Mouse (Mus musculus) embryonic facial prominence, embryonic 12.5 days (tissue): ENCODE results near the gene Cd47. TPM values are rescaled to one million over a fixed set of nuclear protein-coding genes. Genes with fewer than 3 reads are reported as not detected.
A peak's percentile ranks its signal among the peaks of the same experiment; 100 is the strongest.

Experiments used
- ATAC-seq: fragments of 200-750 bp; cut with Nextera tagmentation; 2 replicates; pipeline ENCODE4 v1.8.0; 2017; ENCODE audit not compliant: insufficient number of reproducible peaks, insufficient read depth, low FRiP score, low TSS enrichment
- H3K27ac ChIP-seq: fragments of 300-500 bp; sonication (generic); 2 replicates; pipeline ENCODE4 v1.5.1; 2016; ENCODE audit warnings: mild to moderate bottlenecking
- H3K27me3 ChIP-seq: fragments of 300-500 bp; sonication (generic); 2 replicates; pipeline ENCODE4 v1.6.1; 2016; ENCODE audit warnings: mild to moderate bottlenecking, moderate library complexity
- H3K36me3 ChIP-seq: fragments of 300-500 bp; sonication (generic); 2 replicates; pipeline ENCODE4 v1.6.1; 2016; ENCODE audit warnings: mild to moderate bottlenecking
- H3K4me1 ChIP-seq: fragments of 300-500 bp; sonication (generic); 2 replicates; pipeline ENCODE4 v1.6.1; 2016
- H3K4me2 ChIP-seq: fragments of 300-500 bp; sonication (generic); replicated peaks from 2 replicates; pipeline ENCODE4 v1.6.1; 2016; ENCODE audit warnings: mild to moderate bottlenecking, moderate library complexity
- H3K4me3 ChIP-seq: fragments of 300-500 bp; sonication (generic); 2 replicates; pipeline ENCODE4 v1.5.1; 2016; ENCODE audit warnings: mild to moderate bottlenecking
- H3K9ac ChIP-seq: fragments of 300-500 bp; sonication (generic); 2 replicates; pipeline ENCODE4 v1.6.1; 2016; ENCODE audit warnings: mild to moderate bottlenecking, moderate library complexity
- H3K9me3 ChIP-seq: fragments of 300-500 bp; sonication (generic); 2 replicates; pipeline ENCODE4 v1.6.1; 2016; ENCODE audit warnings: mild to moderate bottlenecking, moderate library complexity
- WGBS: fragments of 180-500 bp; shearing (Covaris S2); methylation state at CpG from one replicate; pipeline ENCODE4 v1.1.7; 2016; 5-methylcytosine and 5-hydroxymethylcytosine counted together
- polyA plus RNA-seq: library from polyadenylated mRNA; unstranded; fragments of >200 nt; fragmentation: Nextera tagmentation; extraction: Ambion mirVana; gene quantifications from 2 replicates; pipeline ENCODE4 v1.2.1, GENCODE M21; 2016

Gene Cd47
- polyA plus RNA-seq, 1 experiment from 2014 or later, result 59.8 TPM

GRCm38 (mm10) chr16:49905041-49905440 is 104.7 kb downstream of the Cd47 start:
- Histone ChIP-seq H3K4me3 (no peak overlapping the region), H3K27me3 (no peaks in the 10 kb centered on the region), H3K4me1 (peaks cover 23% of the 10 kb centered on the region), H3K9ac (no peak overlapping the region), H3K9me3 (no peaks in the 10 kb centered on the region), H3K27ac (peak overlapping the region; percentile 86), H3K36me3 (no peaks in the 10 kb centered on the region), H3K4me2 (no peak overlapping the region)
- 51% methylated on average over 3 of the region's 3 CpGs for WGBS
- peak; percentile 42; the same call in 1 of the 2 replicates for ATAC-seq

GRCm38 (mm10) chr16:49905601-49906001 is 105.3 kb downstream of the Cd47 start:
- peak overlapping the region; percentile 18; the same call in 1 of the 2 replicates for H3K4me2 ChIP-seq
- H3K9ac ChIP-seq, result no peak overlapping the region; the same call in 1 of the 2 replicates
- peak; percentile 84; the same call in 1 of the 2 replicates for ATAC-seq
- H3K9me3 ChIP-seq, result no peaks in the 10 kb centered on the region
- 23% methylated on average over 8 of the region's 8 CpGs for WGBS
- peaks cover 23% of the 10 kb centered on the region for H3K4me1 ChIP-seq
- peak overlapping the region; percentile 86 for H3K27ac ChIP-seq
- H3K4me3 ChIP-seq, result no peak overlapping the region
- H3K36me3 ChIP-seq, result no peaks in the 10 kb centered on the region
- no peaks in the 10 kb centered on the region for H3K27me3 ChIP-seq

DNA sequence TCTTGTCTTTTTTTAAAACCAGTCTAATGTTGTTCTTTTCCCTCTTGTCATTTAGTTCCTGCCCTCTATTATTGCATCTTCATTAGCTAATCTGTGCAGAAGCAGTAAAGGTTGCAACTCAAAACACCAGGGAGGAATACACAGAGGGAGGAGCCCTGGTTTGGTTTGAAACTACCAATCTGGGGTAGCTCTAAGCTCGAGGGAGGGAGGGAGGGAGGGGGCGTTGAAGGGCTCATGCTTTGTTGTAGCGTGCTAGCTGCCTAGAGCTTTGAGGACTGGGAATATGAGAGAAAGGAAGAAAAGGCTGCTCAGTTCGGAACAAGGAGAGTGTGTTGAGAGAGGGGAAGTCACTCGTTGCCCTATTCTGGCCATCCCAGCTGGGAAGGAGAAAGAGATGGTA is 105.7 kb downstream of the Cd47 start:
- Histone ChIP-seq H3K4me2 (peak overlapping the region; percentile 18; the same call in 1 of the 2 replicates), H3K9me3 (no peaks in the 10 kb centered on the region), H3K36me3 (no peaks in the 10 kb centered on the region), H3K4me1 (peaks cover 23% of the 10 kb centered on the region), H3K27ac (peak overlapping the region; percentile 86), H3K4me3 (no peak overlapping the region), H3K27me3 (no peaks in the 10 kb centered on the region), H3K9ac (no peak overlapping the region)
- 16% methylated on average over 5 of the region's 5 CpGs for WGBS
- ATAC-seq, result no peak

DNA sequence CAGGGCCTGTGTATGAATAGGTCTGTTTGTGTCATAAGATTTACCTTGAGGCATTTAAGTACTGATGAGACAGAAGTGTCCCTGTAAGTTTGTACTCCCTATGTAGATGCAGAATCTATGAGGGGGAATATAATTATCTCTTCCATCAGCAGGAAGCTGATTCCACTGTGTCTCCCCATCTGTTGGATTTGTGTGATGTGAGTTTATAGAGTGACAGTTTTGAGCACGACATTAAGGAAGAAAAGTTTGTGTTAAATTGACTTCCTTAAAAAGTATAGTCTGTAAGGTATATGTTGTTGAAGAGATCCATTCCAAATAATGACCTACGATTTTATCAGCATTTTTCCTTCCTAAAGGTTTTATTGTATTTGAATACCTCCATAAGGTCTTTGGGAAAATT is 106.6 kb downstream of the Cd47 start:
- Histone ChIP-seq H3K27me3 (no peaks in the 10 kb centered on the region), H3K27ac (no peak overlapping the region), H3K9ac (no peak overlapping the region), H3K9me3 (no peaks in the 10 kb centered on the region), H3K4me1 (peaks cover 23% of the 10 kb centered on the region), H3K36me3 (no peaks in the 10 kb centered on the region), H3K4me2 (no peak overlapping the region), H3K4me3 (no peak overlapping the region)
- WGBS, result 72% methylated on average over 2 of the region's 2 CpGs
- no peak for ATAC-seq

DNA sequence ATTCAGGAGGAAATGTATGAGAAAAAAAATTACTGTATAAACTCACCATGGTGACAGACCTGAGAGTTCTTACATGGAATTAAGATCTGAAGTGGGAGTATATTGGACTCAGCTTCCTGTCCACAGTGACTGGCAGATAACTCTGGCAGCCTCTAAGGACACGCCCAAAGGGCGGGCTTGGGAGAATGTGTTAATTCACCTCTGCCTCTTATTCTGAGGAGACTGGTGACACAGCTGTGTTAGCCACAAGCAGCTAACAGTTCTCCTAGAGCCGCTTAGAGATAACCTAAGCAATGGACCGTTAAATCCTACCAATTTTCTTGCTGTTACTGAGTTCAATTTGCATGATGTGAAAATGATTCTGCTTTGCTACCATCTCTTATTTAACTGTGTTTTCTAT is 107.0 kb downstream of the Cd47 start:
- WGBS, result 42% methylated on average over 4 of the region's 4 CpGs
- Histone ChIP-seq H3K9ac (no peak overlapping the region), H3K27ac (no peak overlapping the region), H3K4me2 (no peak overlapping the region), H3K27me3 (no peaks in the 10 kb centered on the region), H3K36me3 (no peaks in the 10 kb centered on the region), H3K9me3 (no peaks in the 10 kb centered on the region), H3K4me1 (peaks cover 23% of the 10 kb centered on the region), H3K4me3 (no peak overlapping the region)
- ATAC-seq, result no peak

DNA sequence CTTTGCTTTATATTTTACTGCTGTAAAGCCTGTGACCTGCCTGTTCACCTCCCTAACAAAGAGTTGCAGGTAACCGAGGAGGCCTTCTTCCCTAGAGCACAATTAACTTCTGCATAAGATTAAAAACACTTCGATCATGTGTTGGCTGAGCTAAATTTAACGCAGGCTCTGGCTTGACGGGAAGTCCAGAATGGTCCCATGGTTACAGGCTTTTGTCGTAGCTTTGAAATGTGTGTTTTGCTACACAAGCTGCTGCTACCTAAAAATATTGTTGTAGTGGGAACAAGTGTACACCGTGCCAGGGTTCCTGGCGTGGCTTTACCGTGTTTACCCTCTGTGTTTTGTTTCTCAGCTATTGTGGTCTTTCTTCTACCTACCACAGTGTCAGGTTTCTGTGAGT is 109.2 kb downstream of the Cd47 start:
- H3K27ac ChIP-seq, result no peak overlapping the region
- no peaks in the 10 kb centered on the region for H3K27me3 ChIP-seq
- no peaks in the 10 kb centered on the region for H3K36me3 ChIP-seq
- no peak overlapping the region for H3K9ac ChIP-seq
- H3K4me2 ChIP-seq, result no peak overlapping the region
- no peak overlapping the region for H3K4me3 ChIP-seq
- 57% methylated on average over 8 of the region's 8 CpGs for WGBS
- no peaks in the 10 kb centered on the region for H3K9me3 ChIP-seq
- peaks cover 23% of the 10 kb centered on the region for H3K4me1 ChIP-seq
- ATAC-seq, result no peak

DNA sequence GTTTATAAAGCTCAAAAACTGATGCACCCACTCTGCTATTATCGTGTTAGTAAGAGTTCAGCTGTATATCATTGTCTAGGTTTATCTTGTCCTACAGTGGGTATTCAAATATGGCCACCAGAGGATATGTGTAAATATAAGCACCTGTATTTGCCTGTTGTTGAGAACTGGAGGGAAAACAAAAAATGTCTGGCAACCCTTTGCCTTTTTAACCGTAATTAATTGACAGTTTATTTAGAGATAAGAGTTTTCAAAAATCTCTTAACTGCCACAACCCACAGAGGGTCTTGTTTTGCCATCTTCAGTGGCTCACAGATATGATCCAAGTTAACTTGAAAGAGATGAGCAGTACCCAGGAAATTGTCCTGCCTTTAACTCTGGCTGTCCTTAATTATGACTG is 113.8 kb downstream of the Cd47 start:
- Histone ChIP-seq H3K9ac (no peak overlapping the region), H3K4me3 (no peak overlapping the region), H3K4me1 (no peaks in the 10 kb centered on the region), H3K4me2 (no peak overlapping the region), H3K36me3 (no peaks in the 10 kb centered on the region), H3K27me3 (no peaks in the 10 kb centered on the region), H3K9me3 (no peaks in the 10 kb centered on the region), H3K27ac (no peak overlapping the region)
- no peak for ATAC-seq
- WGBS, result 87% methylated on average over 2 of the region's 2 CpGs

- ATAC-seq, result no peak
- Histone ChIP-seq H3K9me3 (no peaks in the 10 kb centered on the region), H3K9ac (no peak overlapping the region), H3K27me3 (no peaks in the 10 kb centered on the region), H3K4me2 (no peak overlapping the region), H3K4me3 (no peak overlapping the region), H3K27ac (no peak overlapping the region), H3K4me1 (no peaks in the 10 kb centered on the region), H3K36me3 (no peaks in the 10 kb centered on the region)
- 89% methylated on average over 11 of the region's 11 CpGs for WGBS
These were observed 115.5 kb downstream of the Cd47 start for GRCm38 (mm10) chr16:49915532-49916476.

DNA sequence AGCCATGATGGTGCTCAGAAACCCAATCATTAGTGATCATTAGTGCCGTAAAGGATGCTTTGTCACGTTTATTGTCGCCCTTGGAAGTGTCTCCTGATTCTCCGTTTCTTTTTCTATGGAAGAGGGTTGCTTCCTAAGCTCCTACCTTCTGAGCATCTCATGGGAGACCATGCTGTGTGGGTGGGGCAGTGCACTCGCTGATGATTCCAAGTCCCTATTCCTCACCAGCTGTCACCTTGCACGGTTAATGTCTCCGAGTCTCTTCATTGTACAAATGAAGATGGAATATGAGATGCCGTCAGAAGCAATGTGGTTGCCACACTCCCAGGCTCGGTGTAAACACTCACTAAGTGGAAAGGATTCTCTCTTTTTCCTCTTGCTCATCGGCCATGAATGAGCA is 119.9 kb downstream of the Cd47 start:
- Histone ChIP-seq H3K27ac (no peak overlapping the region), H3K27me3 (no peaks in the 10 kb centered on the region), H3K36me3 (no peaks in the 10 kb centered on the region), H3K4me1 (no peaks in the 10 kb centered on the region), H3K9ac (no peak overlapping the region), H3K9me3 (no peaks in the 10 kb centered on the region), H3K4me2 (no peak overlapping the region), H3K4me3 (no peak overlapping the region)
- no peak for ATAC-seq
- 86% methylated on average over 10 of the region's 10 CpGs for WGBS

- 85% methylated on average over 6 of the region's 6 CpGs for WGBS
- H3K27me3 ChIP-seq, result no peaks in the 10 kb centered on the region
- H3K4me1 ChIP-seq, result no peaks in the 10 kb centered on the region
- no peak overlapping the region for H3K4me3 ChIP-seq
- H3K9ac ChIP-seq, result no peak overlapping the region
- H3K27ac ChIP-seq, result no peak overlapping the region
- H3K4me2 ChIP-seq, result no peak overlapping the region
- ATAC-seq, result no peak
- no peaks in the 10 kb centered on the region for H3K9me3 ChIP-seq
- H3K36me3 ChIP-seq, result no peaks in the 10 kb centered on the region
These were observed 121.3 kb downstream of the Cd47 start for GRCm38 (mm10) chr16:49921677-49922076.

- no peak for ATAC-seq
- Histone ChIP-seq H3K27me3 (no peaks in the 10 kb centered on the region), H3K4me2 (no peak overlapping the region), H3K27ac (no peak overlapping the region), H3K36me3 (no peaks in the 10 kb centered on the region), H3K4me1 (no peaks in the 10 kb centered on the region), H3K4me3 (no peak overlapping the region), H3K9ac (no peak overlapping the region), H3K9me3 (no peaks in the 10 kb centered on the region)
- WGBS, result 66% methylated on average over 11 of the region's 11 CpGs
These were observed 121.8 kb downstream of the Cd47 start for GRCm38 (mm10) chr16:49922098-49922497.

DNA sequence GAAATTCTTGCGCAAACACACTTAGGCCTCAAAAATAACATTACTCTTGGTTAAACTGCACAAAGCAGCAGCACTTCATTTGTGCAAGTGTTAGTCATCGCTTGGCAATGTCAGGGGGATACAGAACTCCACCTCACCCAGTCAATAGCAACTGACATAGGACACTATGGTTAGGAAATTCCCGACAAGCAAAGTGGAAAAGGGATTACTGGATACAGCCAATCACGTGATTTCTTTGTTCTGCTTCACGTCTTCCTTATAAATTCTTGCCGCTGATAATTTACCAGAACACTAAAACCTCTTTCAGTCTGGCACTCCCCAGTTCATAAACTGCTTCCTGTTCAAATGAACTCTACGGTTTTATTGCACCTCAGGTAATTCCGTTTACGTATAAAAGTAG is 123.4 kb downstream of the Cd47 start:
- no peak overlapping the region for H3K27ac ChIP-seq
- H3K4me3 ChIP-seq, result no peak overlapping the region
- no peaks in the 10 kb centered on the region for H3K27me3 ChIP-seq
- 69% methylated on average over 9 of the region's 9 CpGs for WGBS
- H3K9me3 ChIP-seq, result no peaks in the 10 kb centered on the region
- no peaks in the 10 kb centered on the region for H3K4me1 ChIP-seq
- no peak overlapping the region for H3K9ac ChIP-seq
- no peaks in the 10 kb centered on the region for H3K36me3 ChIP-seq
- H3K4me2 ChIP-seq, result no peak overlapping the region
- no peak for ATAC-seq
